Mouse (Mus musculus) megakaryocyte, embryonic 14.5 days (primary cell): ENCODE measurements at regions not wholly inside any gene's neighbourhood (a gene's known extent, or its start where the extent isn't known, plus 50 kb on each side); places are given as distances from the start of the nearest gene placed in this dataset.

Source experiments
- FLI1 ChIP-seq: IDR thresholded peaks from 2 replicates; pipeline ENCODE4 v1.6.1; 2012; ENCODE audit warnings: low read length, inconsistent platforms, mixed read lengths
- GATA1 ChIP-seq: IDR thresholded peaks from 3 replicates; pipeline ENCODE4 v1.6.1; 2012; ENCODE audit warnings: mixed read lengths, low read length, inconsistent platforms, borderline replicate concordance

- TF ChIP-seq GATA1 (no peak), FLI1 (no peak)
Measured at GRCm38 (mm10) chr2:75557392-75557791, 101.7 kb upstream of the Hnrnpa3 start.
